Mouse (Mus musculus) liver, adult 2 months (tissue): Measurements from ENCODE around the gene Trpm8.

Source experiments
- CTCF ChIP-seq: fragments of 200-500 bp; IDR thresholded peaks from 2 replicates; pipeline ENCODE4 v1.5.1; 2011; ENCODE audit warnings: low read depth, low read length, control low read depth
- POLR2A ChIP-seq: fragments of 200-500 bp; IDR thresholded peaks from 2 replicates; pipeline ENCODE4 v1.6.1; 2011; ENCODE audit warnings: low read length, control low read depth; ENCODE audit not compliant: insufficient read depth; ENCODE audit errors: extremely low read depth

DNA sequence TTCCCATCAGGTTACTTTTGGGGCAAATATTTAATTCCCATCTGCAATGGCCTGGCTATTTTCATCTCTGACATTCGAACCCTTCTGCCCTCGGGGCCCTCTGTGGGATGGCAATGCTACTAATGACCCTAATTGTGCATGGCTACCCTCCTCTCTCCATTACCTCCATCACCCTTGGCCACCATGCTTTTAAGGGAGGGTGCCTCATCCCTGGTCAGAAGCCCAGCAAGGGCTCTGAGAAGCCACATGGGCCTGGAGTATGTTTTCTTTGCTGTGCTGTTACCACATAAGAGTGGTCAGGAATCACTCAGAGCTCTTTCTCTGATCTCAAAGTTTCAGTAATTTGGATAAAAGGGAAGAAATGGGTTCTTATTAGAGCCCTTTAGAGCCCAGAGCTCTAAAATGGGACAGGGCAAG, 22.1 kb downstream of the Trpm8 start:
- no peak for TF ChIP-seq CTCF
- TF ChIP-seq POLR2A, result no peak
